Mouse (Mus musculus) embryonic facial prominence, embryonic 12.5 days (tissue): ENCODE results near the gene Klk8. TPM values are rescaled to one million over a fixed set of nuclear protein-coding genes. Genes with fewer than 3 reads are reported as not detected.

Experiments used
- ATAC-seq: fragments of 200-750 bp; cut with Nextera tagmentation; 2 replicates; pipeline ENCODE4 v1.8.0; 2017; ENCODE audit not compliant: insufficient number of reproducible peaks, insufficient read depth, low FRiP score, low TSS enrichment
- H3K27ac ChIP-seq: fragments of 300-500 bp; sonication (generic); 2 replicates; pipeline ENCODE4 v1.5.1; 2016; ENCODE audit warnings: mild to moderate bottlenecking
- H3K27me3 ChIP-seq: fragments of 300-500 bp; sonication (generic); 2 replicates; pipeline ENCODE4 v1.6.1; 2016; ENCODE audit warnings: mild to moderate bottlenecking, moderate library complexity
- H3K36me3 ChIP-seq: fragments of 300-500 bp; sonication (generic); 2 replicates; pipeline ENCODE4 v1.6.1; 2016; ENCODE audit warnings: mild to moderate bottlenecking
- H3K4me1 ChIP-seq: fragments of 300-500 bp; sonication (generic); 2 replicates; pipeline ENCODE4 v1.6.1; 2016
- H3K4me2 ChIP-seq: fragments of 300-500 bp; sonication (generic); replicated peaks from 2 replicates; pipeline ENCODE4 v1.6.1; 2016; ENCODE audit warnings: mild to moderate bottlenecking, moderate library complexity
- H3K4me3 ChIP-seq: fragments of 300-500 bp; sonication (generic); 2 replicates; pipeline ENCODE4 v1.5.1; 2016; ENCODE audit warnings: mild to moderate bottlenecking
- H3K9ac ChIP-seq: fragments of 300-500 bp; sonication (generic); 2 replicates; pipeline ENCODE4 v1.6.1; 2016; ENCODE audit warnings: mild to moderate bottlenecking, moderate library complexity
- H3K9me3 ChIP-seq: fragments of 300-500 bp; sonication (generic); 2 replicates; pipeline ENCODE4 v1.6.1; 2016; ENCODE audit warnings: mild to moderate bottlenecking, moderate library complexity
- WGBS: fragments of 180-500 bp; shearing (Covaris S2); methylation state at CpG from one replicate; pipeline ENCODE4 v1.1.7; 2016; 5-methylcytosine and 5-hydroxymethylcytosine counted together
- polyA plus RNA-seq: library from polyadenylated mRNA; unstranded; fragments of >200 nt; fragmentation: Nextera tagmentation; extraction: Ambion mirVana; gene quantifications from 2 replicates; pipeline ENCODE4 v1.2.1, GENCODE M21; 2016

Klk8 gene
- polyA plus RNA-seq, 1 experiment from 2014 or later: 17.2 TPM

DNA sequence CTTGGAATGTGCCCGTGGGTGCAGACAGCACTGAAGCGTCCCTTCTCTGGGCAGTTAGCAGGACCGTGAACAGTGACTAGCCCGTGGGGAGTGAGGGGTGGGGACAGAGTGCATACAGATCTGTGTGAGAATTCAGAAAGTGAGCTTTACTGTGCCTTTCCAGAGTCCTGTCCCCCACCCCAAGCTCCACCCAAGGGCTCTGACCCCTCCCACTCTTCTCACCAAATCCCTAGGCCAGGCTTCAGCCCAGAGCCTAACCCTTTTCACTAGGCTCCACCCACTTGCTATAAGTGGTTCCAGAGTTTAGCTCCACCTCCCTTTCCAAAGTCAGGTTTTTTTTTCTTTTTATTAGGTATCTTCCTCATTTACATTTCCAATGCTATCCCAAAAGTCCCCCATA is 46.4 kb downstream of the Klk8 start:
- no peak overlapping the region for H3K4me3 ChIP-seq
- WGBS: 84% methylated on average over 4 of the region's 4 CpGs
- H3K36me3 ChIP-seq: no peaks in the 10 kb centered on the region
- H3K4me1 ChIP-seq: no peaks in the 10 kb centered on the region
- 0 out of 2 replicates have a peak, but pooled peaks have one; percentile 47 for ATAC-seq
- H3K9me3 ChIP-seq: no peaks in the 10 kb centered on the region
- H3K4me2 ChIP-seq: no peak overlapping the region
- no peak overlapping the region for H3K9ac ChIP-seq
- no peak overlapping the region for H3K27ac ChIP-seq
- no peaks in the 10 kb centered on the region for H3K27me3 ChIP-seq

GRCm38 (mm10) chr7:43851616-43852015 is 54.2 kb downstream of the Klk8 start:
- H3K27ac ChIP-seq: no peak overlapping the region
- ATAC-seq: no peak
- no peaks in the 10 kb centered on the region; the same call in 1 of the 2 replicates for H3K9me3 ChIP-seq
- H3K4me2 ChIP-seq: no peak overlapping the region
- no peaks in the 10 kb centered on the region for H3K36me3 ChIP-seq
- 92% methylated on average over 6 of the region's 6 CpGs for WGBS
- H3K4me3 ChIP-seq: no peak overlapping the region
- no peaks in the 10 kb centered on the region for H3K4me1 ChIP-seq
- H3K27me3 ChIP-seq: no peaks in the 10 kb centered on the region
- H3K9ac ChIP-seq: no peak overlapping the region

Other genes with a start within 250 kb of the Klk8 start
- gene Zfp658, start 235.3 kb upstream of the Klk8 start, polyA plus RNA-seq: 6.1 and 6.5 TPM in 2 replicates
- 15.1 and 16.5 TPM in 2 replicates for gene Zfp719, start 218.0 kb upstream of the Klk8 start, polyA plus RNA-seq
- gene Zfp819, start 190.4 kb upstream of the Klk8 start, polyA plus RNA-seq: 0.31 and 0.56 TPM in 2 replicates
- not detected in 2 replicates for gene Ceacam18, start 162.9 kb upstream of the Klk8 start, polyA plus RNA-seq
- gene Siglece, start 137.4 kb upstream of the Klk8 start, polyA plus RNA-seq: 0.31 and 0.39 TPM in 2 replicates
- gene Ctu1, start 125.6 kb upstream of the Klk8 start, polyA plus RNA-seq: 16.6 and 18.1 TPM in 2 replicates
- not detected in 2 replicates for gene Klk14, start 107.2 kb upstream of the Klk8 start, polyA plus RNA-seq
- gene Klk13, start 85.0 kb upstream of the Klk8 start, polyA plus RNA-seq: 0.36 and 0.73 TPM in 2 replicates
- gene Klk12, start 28.7 kb upstream of the Klk8 start, polyA plus RNA-seq: not detected in 2 replicates
- 0.13 and 0.27 TPM in 2 replicates for gene Klk11, start 23.0 kb upstream of the Klk8 start, polyA plus RNA-seq
- 0.46 and 0.87 TPM in 2 replicates for gene Klk10, start 16.5 kb upstream of the Klk8 start, polyA plus RNA-seq
- gene Klk9, start 5.7 kb upstream of the Klk8 start, polyA plus RNA-seq: 0.14 TPM in 1 of 2 replicates, not detected in the other
- not detected in 2 replicates for gene Klk7, start 13.7 kb downstream of the Klk8 start, polyA plus RNA-seq
- gene Klk6, start 26.9 kb downstream of the Klk8 start, polyA plus RNA-seq: 0.20 and 0.24 TPM in 2 replicates
- gene Klk5, start 44.4 kb downstream of the Klk8 start, polyA plus RNA-seq: 0.18 TPM in 1 of 2 replicates, not detected in the other
- gene Klk4, start 83.6 kb downstream of the Klk8 start, polyA plus RNA-seq: 0.38 TPM in 1 of 2 replicates, not detected in the other
- not detected in 2 replicates for gene Klk15, start 136.2 kb downstream of the Klk8 start, polyA plus RNA-seq
- gene Klk1b8, start 153.1 kb downstream of the Klk8 start, polyA plus RNA-seq: not detected in 2 replicates
- gene Klk1b1, start 169.2 kb downstream of the Klk8 start, polyA plus RNA-seq: not detected in 2 replicates
- not detected in 2 replicates for gene Klk1b9, start 178.5 kb downstream of the Klk8 start, polyA plus RNA-seq
- not detected in 2 replicates for gene Klk1b11, start 198.3 kb downstream of the Klk8 start, polyA plus RNA-seq
- gene Klk1b26, start 214.6 kb downstream of the Klk8 start, polyA plus RNA-seq: not detected in 2 replicates